Mouse (Mus musculus) CD4-positive, CD25-positive, alpha-beta regulatory T cell, adult 9 weeks (primary cell): Measurements from ENCODE around the gene Olfr1301. TPM values are rescaled to one million over a fixed set of nuclear protein-coding genes. Genes with fewer than 3 reads are reported as not detected.

Experiments
- polyA plus RNA-seq: library from polyadenylated mRNA; unstranded; fragments of 100-300 nt; shearing (Covaris generic); gene quantifications from one replicate; pipeline ENCODE4 v1.2.1, GENCODE M21; 2017

Olfr1301 gene
- polyA plus RNA-seq: not detected

GRCm38 (mm10) chr2:111750706-111751105 lies at the start of gene Olfr1301:
TSS of gene Olfr1301 (plus strand) at chr2:111751006.

GRCm38 (mm10) chr2:111777129-111777528 lies 26.3 kb downstream of the Olfr1301 start, which contains the start of gene Olfr1302:
TSS of gene Olfr1302 (plus strand) at chr2:111777429.

Other genes with a start within 250 kb of the Olfr1301 start
- not detected for gene Olfr1293-ps, start 225.8 kb upstream of the Olfr1301 start, polyA plus RNA-seq
- not detected for gene Olfr1294, start 210.7 kb upstream of the Olfr1301 start, polyA plus RNA-seq
- gene Olfr1295, start 181.3 kb upstream of the Olfr1301 start, polyA plus RNA-seq: not detected
- not detected for gene Olfr1297, start 124.5 kb upstream of the Olfr1301 start, polyA plus RNA-seq
- not detected for gene Olfr1298, start 101.8 kb upstream of the Olfr1301 start, polyA plus RNA-seq
- gene Olfr1299, start 89.6 kb upstream of the Olfr1301 start, polyA plus RNA-seq: not detected
- gene Olfr1302, start 26.4 kb downstream of the Olfr1301 start, polyA plus RNA-seq: not detected
- not detected for gene Olfr1303, start 69.3 kb downstream of the Olfr1301 start, polyA plus RNA-seq
- not detected for gene Olfr1305, start 126.1 kb downstream of the Olfr1301 start, polyA plus RNA-seq
- not detected for gene Olfr1306, start 165.3 kb downstream of the Olfr1301 start, polyA plus RNA-seq
- gene Olfr1307, start 198.4 kb downstream of the Olfr1301 start, polyA plus RNA-seq: 0.06 TPM
- not detected for gene Olfr1308, start 213.9 kb downstream of the Olfr1301 start, polyA plus RNA-seq
- gene Olfr1309, start 239.3 kb downstream of the Olfr1301 start, polyA plus RNA-seq: not detected